Mouse (Mus musculus) intestine, embryonic 16.5 days (tissue): ENCODE measurements around the gene Orm3. TPM values are rescaled to one million over a fixed set of nuclear protein-coding genes. Genes with fewer than 3 reads are reported as not detected.

Source experiments
- ATAC-seq: fragments of 200-750 bp; cut with Nextera tagmentation; 2 replicates; pipeline ENCODE4 v1.8.0; 2017; ENCODE audit warnings: moderate TSS enrichment, moderate library complexity
- H3K27ac ChIP-seq: fragments of 300-500 bp; sonication (generic); 2 replicates; pipeline ENCODE4 v1.5.1; 2014; ENCODE audit warnings: mild to moderate bottlenecking, low read length
- H3K27me3 ChIP-seq: fragments of 300-500 bp; sonication (generic); replicated peaks from 2 replicates; pipeline ENCODE4 v1.6.1; 2014; ENCODE audit warnings: low read length, control low read depth, mixed read lengths; ENCODE audit not compliant: control insufficient read depth, insufficient read depth
- H3K36me3 ChIP-seq: fragments of 300-500 bp; sonication (generic); 2 replicates; pipeline ENCODE4 v1.6.1; 2014; ENCODE audit warnings: low read length, control low read depth; ENCODE audit not compliant: control insufficient read depth, insufficient read depth
- H3K4me1 ChIP-seq: fragments of 300-500 bp; sonication (generic); 2 replicates; pipeline ENCODE4 v1.6.1; 2014; ENCODE audit warnings: low read length, control low read depth, mixed read lengths; ENCODE audit not compliant: control insufficient read depth, insufficient read depth
- H3K4me2 ChIP-seq: fragments of 300-500 bp; sonication (generic); 2 replicates; pipeline ENCODE4 v1.6.1; 2014; ENCODE audit warnings: low read depth, low read length, control low read depth
- H3K4me3 ChIP-seq: fragments of 300-500 bp; sonication (generic); 2 replicates; pipeline ENCODE4 v1.5.1; 2014; ENCODE audit warnings: mild to moderate bottlenecking, low read length
- H3K9ac ChIP-seq: fragments of 300-500 bp; sonication (generic); 2 replicates; pipeline ENCODE4 v1.6.1; 2014; ENCODE audit warnings: low read depth, low read length
- H3K9me3 ChIP-seq: fragments of 300-500 bp; sonication (generic); 2 replicates; pipeline ENCODE4 v1.6.1; 2016; ENCODE audit warnings: low read length, control low read depth; ENCODE audit not compliant: control insufficient read depth
- WGBS: fragments of 180-500 bp; shearing (Covaris S2); extraction: QIAGEN DNeasy Blood & Tissue Kit; methylation state at CpG from one replicate; pipeline ENCODE4 v1.1.7; 2014; 5-methylcytosine and 5-hydroxymethylcytosine counted together
- polyA plus RNA-seq: library from polyadenylated mRNA; unstranded; fragments of >200 nt; fragmentation: Nextera tagmentation; extraction: Ambion mirVana; gene quantifications from 2 replicates; pipeline ENCODE4 v1.2.1, GENCODE M21; 2015

Orm3 gene
- polyA plus RNA-seq, 1 experiment from 2014 or later, result not detected

GRCm38 (mm10) chr4:63397981-63398537 is 42.1 kb downstream of the Orm3 start:
- Histone ChIP-seq H3K36me3 (0 out of 2 replicates have a peak, but pooled peaks cover 2% of the 10 kb centered on the region), H3K27ac (no peak overlapping the region), H3K4me3 (no peak overlapping the region), H3K4me1 (peaks cover 15% of the 10 kb centered on the region), H3K27me3 (no peaks in the 10 kb centered on the region), H3K9me3 (no peaks in the 10 kb centered on the region), H3K9ac (no peak overlapping the region), H3K4me2 (no peak overlapping the region)
- ATAC-seq, result no peak
- WGBS, result 87% methylated on average over 10 of the region's 10 CpGs

GRCm38 (mm10) chr4:63398854-63399609 is 43.1 kb downstream of the Orm3 start:
- Histone ChIP-seq H3K4me3 (no peak overlapping the region), H3K36me3 (no peaks in the 10 kb centered on the region), H3K27ac (peak overlapping the region; percentile 34), H3K4me1 (peaks cover 25% of the 10 kb centered on the region), H3K27me3 (no peaks in the 10 kb centered on the region), H3K9ac (no peak overlapping the region), H3K9me3 (no peaks in the 10 kb centered on the region), H3K4me2 (no peak overlapping the region)
- 55% methylated on average over 11 of the region's 11 CpGs for WGBS
- ATAC-seq, result no peak

- Histone ChIP-seq H3K9me3 (no peaks in the 10 kb centered on the region), H3K27me3 (no peaks in the 10 kb centered on the region), H3K36me3 (no peaks in the 10 kb centered on the region), H3K4me2 (no peak overlapping the region), H3K9ac (no peak overlapping the region), H3K27ac (peak overlapping the region; percentile 34), H3K4me3 (no peak overlapping the region), H3K4me1 (peaks cover 33% of the 10 kb centered on the region)
- 65% methylated on average over 8 of the region's 8 CpGs for WGBS
- ATAC-seq, result no peak
Measured at GRCm38 (mm10) chr4:63399691-63400270, 43.8 kb downstream of the Orm3 start.

- Histone ChIP-seq H3K4me3 (no peak overlapping the region), H3K36me3 (no peaks in the 10 kb centered on the region), H3K27me3 (no peaks in the 10 kb centered on the region), H3K4me1 (peaks cover 39% of the 10 kb centered on the region), H3K4me2 (no peak overlapping the region), H3K27ac (no peak overlapping the region), H3K9me3 (no peaks in the 10 kb centered on the region), H3K9ac (no peak overlapping the region)
- WGBS, result 80% methylated on average over 18 of the region's 18 CpGs
- ATAC-seq, result no peak
Measured at GRCm38 (mm10) chr4:63400541-63401306, 44.8 kb downstream of the Orm3 start.

GRCm38 (mm10) chr4:63401620-63402019 is 45.7 kb downstream of the Orm3 start:
- WGBS, result 65% methylated on average over 6 of the region's 6 CpGs
- Histone ChIP-seq H3K27ac (peak overlapping the region; percentile 48), H3K4me1 (peaks cover 42% of the 10 kb centered on the region), H3K4me2 (peak overlapping the region; percentile 59; the same call in 1 of the 2 replicates), H3K4me3 (no peak overlapping the region), H3K9ac (0 out of 2 replicates have a peak overlapping the region, but pooled peaks have one; percentile 9), H3K9me3 (no peaks in the 10 kb centered on the region), H3K27me3 (no peaks in the 10 kb centered on the region), H3K36me3 (no peaks in the 10 kb centered on the region)
- no peak for ATAC-seq

GRCm38 (mm10) chr4:63402056-63402455 is 46.1 kb downstream of the Orm3 start:
- no peaks in the 10 kb centered on the region for H3K36me3 ChIP-seq
- no peaks in the 10 kb centered on the region for H3K9me3 ChIP-seq
- peak overlapping the region; percentile 9; the same call in 1 of the 2 replicates for H3K9ac ChIP-seq
- peak overlapping the region; percentile 59 for H3K4me2 ChIP-seq
- peaks cover 42% of the 10 kb centered on the region for H3K4me1 ChIP-seq
- WGBS, result 67% methylated on average over 10 of the region's 10 CpGs
- peak overlapping the region; percentile 43 for H3K4me3 ChIP-seq
- H3K27ac ChIP-seq, result peak overlapping the region; percentile 92
- ATAC-seq, result no peak
- no peaks in the 10 kb centered on the region for H3K27me3 ChIP-seq

GRCm38 (mm10) chr4:63402558-63402957 is 46.6 kb downstream of the Orm3 start:
- peak overlapping the region; percentile 92 for H3K27ac ChIP-seq
- peak; percentile 11 for ATAC-seq
- H3K4me1 ChIP-seq, result peaks cover 42% of the 10 kb centered on the region
- no peaks in the 10 kb centered on the region for H3K9me3 ChIP-seq
- H3K9ac ChIP-seq, result peak overlapping the region; percentile 66
- H3K36me3 ChIP-seq, result no peaks in the 10 kb centered on the region
- H3K4me2 ChIP-seq, result peak overlapping the region; percentile 59
- no peaks in the 10 kb centered on the region for H3K27me3 ChIP-seq
- 39% methylated on average over 6 of the region's 6 CpGs for WGBS
- H3K4me3 ChIP-seq, result peak overlapping the region; percentile 43

- ATAC-seq, result peak; percentile 92
- WGBS, result 12% methylated on average over 16 of the region's 17 CpGs
- H3K4me1 ChIP-seq, result peaks cover 47% of the 10 kb centered on the region
Measured at GRCm38 (mm10) chr4:63403040-63403959, 47.3 kb downstream of the Orm3 start, which contains the start of gene Akna. Akna (minus strand) TSS chr4:63403354.

More at GRCm38 (mm10) chr4:63403040-63403959, 47.3 kb downstream of the Orm3 start, which contains the start of gene Akna:
- H3K9ac ChIP-seq, result peak within 1 kb of the TSS; percentile 66
- H3K27me3 ChIP-seq, result no peaks in the 10 kb centered on the region
- peak within 1 kb of the TSS; percentile 92 for H3K27ac ChIP-seq
- H3K4me2 ChIP-seq, result peak within 1 kb of the TSS; percentile 59
- no peaks in the 10 kb centered on the region for H3K36me3 ChIP-seq
- no peaks in the 10 kb centered on the region for H3K9me3 ChIP-seq
- H3K4me3 ChIP-seq, result peak within 1 kb of the TSS; percentile 43
